Mouse (Mus musculus) central nervous system, embryonic 14 days (tissue): Measurements from ENCODE around the gene Pkmyt1. TPM values are rescaled to one million over a fixed set of nuclear protein-coding genes. Genes with fewer than 3 reads are reported as not detected.

Experiments
- polyA plus RNA-seq: library from polyadenylated mRNA; depleted of rRNA; stranded (reverse); fragments of >200 nt; gene quantifications from 2 replicates; pipeline ENCODE4 v1.2.3, GENCODE M21; 2012; rRNA removed

The Pkmyt1 gene
- polyA plus RNA-seq, result 38.5 and 40.6 TPM in 2 replicates

DNA sequence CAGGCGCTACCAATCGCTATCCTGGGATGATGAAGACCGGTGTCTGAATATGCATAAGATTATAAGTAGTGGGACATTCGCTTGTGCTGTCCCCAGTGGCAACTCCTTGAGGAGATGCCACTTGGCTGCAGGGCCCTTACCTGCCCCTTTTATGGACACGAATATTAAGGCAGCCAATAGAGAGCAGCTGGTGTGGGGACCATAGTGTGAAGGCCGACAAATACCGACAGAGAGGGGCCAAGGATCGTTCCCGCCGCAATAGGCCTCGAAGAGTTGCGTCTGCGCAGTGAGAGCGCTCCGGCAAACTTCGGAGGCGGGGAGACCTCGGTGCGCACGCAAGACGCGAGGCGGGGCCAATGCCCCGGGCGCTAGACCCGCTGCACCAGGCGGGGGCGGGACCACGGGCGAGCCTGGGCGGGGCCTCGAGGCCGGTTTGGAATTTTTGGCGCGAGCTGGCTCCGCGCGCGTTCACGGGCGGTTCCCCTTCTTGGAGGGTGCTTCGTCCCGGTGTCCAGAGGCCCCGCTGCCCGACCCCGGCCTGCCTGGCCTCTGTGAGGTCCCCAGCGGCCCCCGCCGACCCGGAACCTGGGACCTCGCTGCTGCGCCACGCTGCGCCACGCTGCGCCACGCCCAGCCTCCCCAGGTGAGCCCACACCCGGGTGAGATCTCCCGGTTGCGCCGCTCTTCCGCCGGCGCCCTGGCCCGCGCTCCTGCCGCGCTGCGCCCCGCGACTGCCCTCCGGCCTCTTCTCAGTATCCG lies at the start of gene Pkmyt1:
Pkmyt1 (plus strand) TSS at position 338 of the 759 bp plus-strand sequence.

DNA sequence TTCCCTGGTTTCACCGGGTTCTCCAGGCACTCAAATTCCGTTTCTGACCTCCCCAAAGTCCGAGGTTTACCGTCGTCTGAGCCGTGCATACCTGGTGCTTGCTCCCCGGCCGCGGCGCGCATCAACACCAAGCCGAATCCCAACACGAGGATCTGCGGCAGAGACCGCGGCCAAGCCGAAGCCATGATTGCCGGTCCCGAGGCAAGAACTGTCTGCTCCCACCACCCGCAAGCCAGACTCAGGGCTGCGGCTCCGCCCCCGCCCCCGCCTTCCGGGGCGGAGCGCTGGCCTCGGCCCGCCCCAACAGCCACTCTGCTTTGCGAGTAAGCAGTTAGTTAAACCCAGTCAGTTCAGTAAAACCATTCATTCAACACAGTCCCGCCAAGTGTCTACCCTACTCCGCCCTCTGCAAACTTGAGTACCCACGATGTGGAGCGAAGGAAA lies 48.9 kb upstream of the Pkmyt1 start, which contains the start of gene Tnfrsf12a:
Tnfrsf12a (minus strand) TSS at position 233 of the 444 bp plus-strand sequence.

DNA sequence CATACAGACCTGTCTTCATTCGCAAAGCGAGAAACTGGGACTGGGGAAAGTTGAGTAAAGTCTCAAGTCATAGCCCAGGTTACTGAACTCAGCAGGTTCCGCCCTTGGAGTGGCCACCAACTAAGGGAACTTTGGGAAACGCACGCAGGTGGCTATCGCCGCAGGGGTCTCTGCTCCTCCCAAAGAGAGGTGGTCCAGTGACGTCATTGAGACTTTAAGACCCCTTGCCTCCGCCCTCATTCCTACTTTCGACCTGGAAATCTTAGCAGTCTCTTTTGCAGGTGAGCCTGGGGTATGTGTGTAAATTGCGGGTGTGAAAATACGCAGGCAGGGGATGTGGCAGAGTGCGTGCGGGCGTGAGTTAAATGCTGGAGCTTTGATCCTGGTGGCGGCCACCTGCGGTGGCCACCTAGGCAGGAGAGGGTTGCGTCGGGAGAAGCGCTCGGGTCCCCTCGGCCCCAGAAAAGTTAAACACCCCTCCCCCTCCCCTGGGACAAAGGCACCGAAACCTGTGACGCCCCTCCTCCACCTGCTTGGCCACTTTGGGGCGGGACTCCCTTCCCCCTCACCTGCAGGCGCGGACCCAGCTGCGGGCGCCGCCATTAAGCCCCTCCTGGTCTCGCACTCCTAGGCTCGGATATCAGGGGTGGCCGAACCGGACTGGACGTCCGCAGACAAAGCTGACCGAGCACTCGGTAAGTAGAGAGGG lies 46.9 kb upstream of the Pkmyt1 start, which contains the start of gene Cldn6:
Cldn6 (plus strand) TSS at position 123 of the 709 bp plus-strand sequence.

DNA sequence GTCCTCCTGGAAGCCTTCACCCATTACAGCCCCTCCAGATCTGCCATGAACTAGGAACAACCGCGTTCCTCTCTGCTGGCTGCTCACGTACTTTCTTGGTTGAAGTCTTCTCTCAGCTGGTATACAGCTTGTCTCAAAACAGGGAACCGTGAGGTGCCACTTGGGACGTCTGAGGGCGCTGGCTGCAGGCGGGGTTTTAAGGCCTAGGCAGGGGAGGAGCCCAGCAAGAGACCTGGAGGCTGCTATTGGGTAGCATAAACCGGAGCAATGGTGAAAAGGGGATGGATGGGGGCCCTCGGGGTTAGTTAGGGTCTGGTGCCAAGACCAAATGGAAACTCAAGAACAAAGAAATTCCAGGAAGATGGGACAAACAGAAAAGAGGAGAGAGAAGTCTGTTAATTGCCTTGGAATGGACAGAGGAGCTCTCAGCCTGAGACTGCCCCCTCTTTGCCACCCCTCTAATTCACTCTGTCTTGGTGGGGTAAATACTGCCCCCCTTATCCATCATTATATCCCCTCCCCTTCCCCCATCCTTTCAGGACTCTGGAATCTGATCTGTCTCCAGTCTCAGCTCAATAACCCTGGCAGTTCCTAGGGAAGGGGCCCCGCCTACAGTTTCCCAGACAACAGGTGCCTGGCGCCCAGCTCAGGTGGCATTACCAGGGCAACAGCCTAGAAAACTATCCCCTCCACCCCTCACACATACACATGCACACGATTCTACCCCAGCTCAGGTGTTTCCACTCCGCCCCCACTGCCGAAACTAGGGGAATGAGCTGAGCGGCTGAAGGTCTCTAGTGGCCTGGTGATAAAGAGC lies 42.1 kb upstream of the Pkmyt1 start, which contains the start of gene Cldn9:
Cldn9 (minus strand) TSS at position 171 of the 817 bp plus-strand sequence.

DNA sequence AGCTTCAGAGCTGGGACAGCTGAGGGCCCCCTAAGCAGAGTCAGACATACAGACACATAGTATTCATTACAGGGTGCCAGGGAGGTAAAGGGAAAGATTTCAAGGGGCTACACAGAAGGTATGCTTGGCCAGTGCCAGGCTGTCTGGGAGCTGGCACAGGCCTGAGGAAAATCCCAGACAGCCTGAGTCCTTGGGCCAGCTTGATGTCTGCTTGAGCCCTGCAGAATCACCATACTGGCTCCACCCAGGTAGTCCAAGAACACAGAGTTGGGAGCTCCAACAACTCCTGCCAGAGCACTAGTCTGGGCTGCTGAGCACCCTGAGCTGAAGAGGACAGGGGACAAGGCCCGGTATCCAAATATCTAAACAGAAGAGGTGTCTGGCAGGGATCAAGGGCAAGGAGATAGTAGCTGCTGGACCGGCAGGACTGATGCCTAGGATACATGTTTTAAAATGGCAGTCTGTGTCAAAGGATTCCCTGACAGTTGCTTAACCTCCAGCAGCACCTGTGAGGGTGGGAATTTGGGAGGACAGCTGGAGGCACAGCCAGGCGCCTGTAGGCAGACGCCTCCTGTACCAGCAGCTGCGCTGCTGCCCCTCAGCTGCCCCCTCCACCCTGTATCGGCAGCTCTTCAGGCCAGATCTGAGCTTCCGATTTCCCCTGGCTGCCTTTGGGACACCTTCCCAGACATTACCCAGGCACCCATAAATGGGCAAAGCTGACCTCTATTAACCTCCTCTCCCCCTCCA lies 3.6 kb upstream of the Pkmyt1 start, which contains the start of gene 1520401A03Rik:
1520401A03Rik (minus strand) TSS at position 408 of the 750 bp plus-strand sequence.

DNA sequence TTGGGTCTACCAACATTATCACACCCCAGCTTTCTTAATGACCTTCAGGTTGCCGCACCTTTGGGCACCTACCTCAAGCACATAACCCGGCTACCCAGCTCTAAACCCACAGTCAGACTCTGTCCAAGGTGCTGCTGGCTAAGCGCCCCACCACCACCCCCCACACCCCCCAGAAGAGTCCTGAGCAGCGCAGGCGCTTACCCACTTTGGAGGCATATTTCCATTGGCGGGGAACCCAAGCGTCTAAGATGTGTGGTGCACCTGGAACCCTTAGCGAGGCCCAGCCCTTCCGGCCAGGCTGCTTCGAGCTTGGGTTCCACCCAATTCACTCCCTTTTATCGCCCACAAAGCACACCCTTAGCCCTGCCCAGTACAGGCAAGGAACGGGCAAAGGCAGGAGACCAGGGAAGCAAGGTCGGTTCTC lies 14.5 kb downstream of the Pkmyt1 start, which contains the start of gene Paqr4:
Paqr4 (minus strand) TSS at position 270 of the 424 bp plus-strand sequence.

DNA sequence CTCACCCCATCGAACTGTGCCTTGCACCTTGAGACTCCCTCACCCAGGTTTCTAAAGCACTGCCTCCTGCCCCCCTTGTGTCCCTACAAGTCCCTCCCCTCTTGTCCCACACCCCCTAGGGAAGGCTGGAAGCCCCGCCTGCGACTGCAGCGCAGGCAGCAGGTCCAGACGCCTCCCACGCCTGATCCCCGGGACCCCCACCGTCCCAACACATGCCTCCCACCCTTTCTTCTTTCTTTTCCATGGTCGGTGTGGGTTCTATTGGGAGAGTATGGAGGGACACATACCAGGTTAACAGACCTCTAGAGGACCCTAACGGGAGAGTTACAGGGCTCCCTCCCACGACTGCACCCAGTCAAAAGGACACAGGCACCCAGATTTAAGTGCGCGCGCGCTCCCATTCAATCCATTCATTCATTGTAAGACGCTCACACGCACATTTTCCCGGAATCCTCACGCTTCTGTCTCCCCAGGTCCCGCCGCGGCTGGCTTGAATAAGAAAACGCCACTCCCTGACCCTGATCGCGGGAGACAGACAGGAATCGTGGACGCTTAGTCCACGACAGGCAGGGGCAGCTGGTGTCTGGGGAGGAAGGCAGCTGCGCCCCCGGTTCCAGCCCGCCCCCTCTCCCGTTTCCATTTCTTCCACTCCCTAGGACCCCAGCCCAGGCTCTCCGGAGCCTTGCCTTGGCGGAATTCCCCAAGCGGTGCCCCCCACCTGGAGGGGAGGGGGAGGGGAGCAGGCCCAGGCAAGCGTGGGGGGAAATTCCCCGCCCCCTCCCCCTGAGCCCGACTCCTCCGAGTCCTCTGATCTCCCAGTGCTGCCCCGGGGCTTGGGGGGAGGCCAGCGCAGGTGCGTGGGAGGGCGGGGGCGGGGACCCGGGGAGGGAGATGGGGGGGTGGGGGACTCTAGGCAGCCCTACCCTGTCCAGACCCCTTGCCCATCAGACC lies 19.4 kb downstream of the Pkmyt1 start, which contains the start of gene Kremen2:
Kremen2 (minus strand) TSS at position 533 of the 951 bp plus-strand sequence.

DNA sequence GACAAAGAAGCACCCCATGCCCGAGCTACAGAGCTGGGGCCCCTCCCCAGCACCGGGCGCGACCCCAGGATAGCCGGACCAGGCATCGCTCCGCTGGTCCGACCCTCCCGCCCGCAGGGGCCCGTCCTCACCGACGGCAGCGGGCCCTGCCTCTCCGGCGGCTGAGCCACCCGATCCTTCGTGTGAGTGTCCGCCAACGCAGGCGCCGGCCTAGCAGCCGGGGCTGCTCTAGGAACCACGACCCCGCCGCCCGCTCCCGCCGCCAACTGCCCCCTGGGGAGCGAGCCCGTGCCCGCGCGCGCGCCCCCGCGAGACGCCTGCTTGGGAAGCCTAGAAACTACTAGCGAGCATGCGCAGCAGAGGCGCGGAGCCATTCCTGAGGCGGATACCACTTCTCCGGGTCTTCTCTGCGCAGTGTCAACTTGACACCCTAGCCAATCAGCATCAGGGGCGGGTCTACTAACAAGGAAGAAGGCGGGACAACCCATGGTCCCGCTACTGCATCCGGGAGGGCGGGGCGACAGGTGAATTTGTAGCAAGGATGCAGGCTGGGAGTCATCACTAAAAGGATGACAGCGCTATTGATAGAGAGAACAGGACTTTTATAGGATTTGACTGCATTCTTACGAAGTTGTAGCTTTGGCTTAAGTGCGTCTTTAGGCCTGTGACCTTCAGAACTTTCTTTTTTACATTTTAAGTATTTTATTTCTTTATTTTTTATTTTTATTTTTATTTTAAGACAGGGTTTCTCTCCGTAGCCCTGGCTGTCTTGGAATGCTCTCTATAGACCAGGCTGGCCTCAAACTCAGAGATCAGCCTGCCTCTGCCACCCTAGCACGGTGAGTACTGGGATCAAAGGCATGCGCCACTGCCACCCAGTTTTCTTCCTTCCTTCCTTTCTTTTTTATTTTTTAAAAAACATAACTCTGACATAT lies 45.4 kb downstream of the Pkmyt1 start, which contains the start of gene Flywch1:
Flywch1 (minus strand) TSS at position 319 of the 935 bp plus-strand sequence.

DNA sequence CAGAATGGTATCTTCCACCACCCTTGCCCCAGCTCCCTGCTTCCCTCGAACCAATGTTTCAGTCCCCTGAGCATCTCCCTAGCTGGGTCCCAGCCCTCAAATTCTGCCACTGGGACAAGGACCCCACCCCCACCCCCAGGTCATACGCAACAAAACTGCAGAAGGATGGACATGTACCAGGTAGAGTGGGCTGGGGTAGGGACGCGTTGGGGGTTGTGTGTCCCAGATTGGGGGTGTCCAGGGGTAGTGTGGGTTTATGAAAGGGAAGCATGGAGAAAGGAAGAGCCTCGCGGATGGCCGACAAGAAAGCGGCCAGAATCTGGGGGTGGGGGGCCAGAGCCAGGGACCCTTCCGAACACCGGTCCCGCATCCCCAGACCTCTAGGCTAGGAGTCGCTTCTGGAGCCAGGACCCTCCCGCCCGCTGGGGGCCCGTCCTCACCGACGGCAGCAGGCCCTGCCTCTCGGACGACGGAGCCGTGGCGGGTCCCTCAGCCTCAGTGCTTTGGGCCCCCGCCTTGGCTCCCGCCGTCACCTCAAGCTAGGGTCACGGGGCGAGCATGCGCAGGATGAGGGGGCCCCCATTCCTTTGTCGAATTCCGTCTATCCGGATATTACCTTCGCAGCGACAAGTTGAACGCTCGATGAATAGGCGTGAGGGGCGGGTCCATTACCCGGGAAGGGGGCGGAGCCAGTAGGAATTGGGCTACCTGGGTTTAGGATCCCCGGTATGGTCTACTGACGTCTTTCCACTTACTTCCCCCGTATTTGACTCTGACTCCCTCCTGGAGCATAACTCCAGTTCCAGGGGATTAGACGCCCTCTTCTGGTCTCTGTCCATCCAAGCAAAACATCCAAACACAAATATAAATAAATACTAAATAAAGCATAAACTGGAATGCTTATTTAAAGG lies 59.7 kb downstream of the Pkmyt1 start, which contains the start of gene Flywch2:
Flywch2 (minus strand) TSS at position 521 of the 911 bp plus-strand sequence.

Other genes starting within 250 kb of the Pkmyt1 start
- not detected in 2 replicates for gene Vmn2r117, start 246.6 kb upstream of the Pkmyt1 start, polyA plus RNA-seq
- gene Zfp213, start 162.1 kb upstream of the Pkmyt1 start, polyA plus RNA-seq, result 14.3 and 16.1 TPM in 2 replicates
- gene Zfp13, start 126.8 kb upstream of the Pkmyt1 start, polyA plus RNA-seq, result 41.5 and 42.5 TPM in 2 replicates
- gene Zscan10, start 125.5 kb upstream of the Pkmyt1 start, polyA plus RNA-seq, result 0.09 and 0.25 TPM in 2 replicates
- 1.3 and 1.7 TPM in 2 replicates for gene Mmp25, start 81.1 kb upstream of the Pkmyt1 start, polyA plus RNA-seq
- gene Bicdl2, start 65.8 kb upstream of the Pkmyt1 start, polyA plus RNA-seq, result 0.15 and 0.43 TPM in 2 replicates
- gene Hcfc1r1, start 52.7 kb upstream of the Pkmyt1 start, polyA plus RNA-seq, result 82.1 and 90.1 TPM in 2 replicates
- 47.0 and 47.3 TPM in 2 replicates for gene Thoc6, start 52.5 kb upstream of the Pkmyt1 start, polyA plus RNA-seq
- 2.6 and 4.7 TPM in 2 replicates for gene Tnfrsf12a, start 48.9 kb upstream of the Pkmyt1 start, polyA plus RNA-seq
- 0.39 and 7.4 TPM in 2 replicates for gene Cldn6, start 47.1 kb upstream of the Pkmyt1 start, polyA plus RNA-seq
- gene Cldn9, start 42.3 kb upstream of the Pkmyt1 start, polyA plus RNA-seq, result 0.92 and 2.9 TPM in 2 replicates
- 0.15 and 0.78 TPM in 2 replicates for gene 1520401A03Rik, start 3.6 kb upstream of the Pkmyt1 start, polyA plus RNA-seq
- gene Paqr4, start 14.5 kb downstream of the Pkmyt1 start, polyA plus RNA-seq, result 23.6 and 25.2 TPM in 2 replicates
- 1.1 and 6.0 TPM in 2 replicates for gene Kremen2, start 19.5 kb downstream of the Pkmyt1 start, polyA plus RNA-seq
- 97.4 and 99.1 TPM in 2 replicates for gene Flywch1, start 45.3 kb downstream of the Pkmyt1 start, polyA plus RNA-seq
- 44.8 and 54.5 TPM in 2 replicates for gene Flywch2, start 59.7 kb downstream of the Pkmyt1 start, polyA plus RNA-seq
- gene Srrm2, start 64.2 kb downstream of the Pkmyt1 start, polyA plus RNA-seq, result 634 and 697 TPM in 2 replicates
- gene Elob, start 102.8 kb downstream of the Pkmyt1 start, polyA plus RNA-seq, result 905 and 997 TPM in 2 replicates
- 0.31 and 0.74 TPM in 2 replicates for gene Prss33, start 109.7 kb downstream of the Pkmyt1 start, polyA plus RNA-seq
- gene Prss32, start 117.5 kb downstream of the Pkmyt1 start, polyA plus RNA-seq, result 0.10 and 0.16 TPM in 2 replicates
- 1.9 TPM in 2 replicates for gene Prss41, start 117.8 kb downstream of the Pkmyt1 start, polyA plus RNA-seq
- gene Prss21, start 141.7 kb downstream of the Pkmyt1 start, polyA plus RNA-seq, result not detected in 2 replicates
- gene Dcpp1, start 154.5 kb downstream of the Pkmyt1 start, polyA plus RNA-seq, result 0.23 TPM in 1 of 2 replicates, not detected in the other
- not detected in 2 replicates for gene Dcpp2, start 154.5 kb downstream of the Pkmyt1 start, polyA plus RNA-seq
- 0.33 TPM in 1 of 2 replicates, not detected in the other for gene Dcpp3, start 191.1 kb downstream of the Pkmyt1 start, polyA plus RNA-seq
- gene Sbp, start 215.3 kb downstream of the Pkmyt1 start, polyA plus RNA-seq, result not detected in 2 replicates
- gene Sbpl, start 228.9 kb downstream of the Pkmyt1 start, polyA plus RNA-seq, result not detected in 2 replicates